Mouse (Mus musculus) kidney, adult 18-20 months (tissue): Measurements from ENCODE around the gene 2210017I01Rik.
A peak's percentile ranks its signal among the peaks of the same experiment; 100 is the strongest.

ENCODE experiments used
- DNase-seq: peaks from one replicate; pipeline ENCODE4 v3.0.0; 2021

Gene 2210017I01Rik

GRCm38 (mm10) chr3:92607392-92607791, at the start of gene 2210017I01Rik:
Gene 2210017I01Rik, minus strand, starts transcription at chr3:92607492.
- DNase-seq: no peak

GRCm38 (mm10) chr3:92656826-92657225, 49.5 kb upstream of the 2210017I01Rik start, which contains the start of gene Lce1b:
Gene Lce1b, minus strand, starts transcription at chr3:92656926.
- no peak for DNase-seq

GRCm38 (mm10) chr3:92648207-92648606, 40.9 kb upstream of the 2210017I01Rik start, which contains the start of gene Lce1a1:
Gene Lce1a1, minus strand, starts transcription at chr3:92648307.
- no peak for DNase-seq

- no peak for DNase-seq
Measured at GRCm38 (mm10) chr3:92639854-92640253, 32.6 kb upstream of the 2210017I01Rik start.

GRCm38 (mm10) chr3:92638653-92638991, 31.3 kb upstream of the 2210017I01Rik start:
- no peak for DNase-seq

- DNase-seq: peak; percentile 17
Measured at GRCm38 (mm10) chr3:92637745-92638652, 30.7 kb upstream of the 2210017I01Rik start.

GRCm38 (mm10) chr3:92621560-92621959, 14.3 kb upstream of the 2210017I01Rik start, which contains the start of gene Lce6a:
Gene Lce6a, minus strand, starts transcription at chr3:92621660.
- DNase-seq: no peak

- DNase-seq: no peak
Measured at GRCm38 (mm10) chr3:92609804-92610203, 2.5 kb upstream of the 2210017I01Rik start.

- no peak for DNase-seq
Measured at GRCm38 (mm10) chr3:92602169-92602568, 5.1 kb downstream of the 2210017I01Rik start.

- DNase-seq: no peak
Measured at GRCm38 (mm10) chr3:92600456-92600855, 6.8 kb downstream of the 2210017I01Rik start.

GRCm38 (mm10) chr3:92599973-92600372, 7.3 kb downstream of the 2210017I01Rik start:
- no peak for DNase-seq

- no peak for DNase-seq
Measured at GRCm38 (mm10) chr3:92598429-92598828, 8.9 kb downstream of the 2210017I01Rik start.

GRCm38 (mm10) chr3:92588858-92589257, 18.4 kb downstream of the 2210017I01Rik start, which contains the start of gene Smcp:
Gene Smcp, minus strand, starts transcription at chr3:92588997.
- no peak for DNase-seq

GRCm38 (mm10) chr3:92587190-92587589, 20.1 kb downstream of the 2210017I01Rik start:
- DNase-seq: no peak

GRCm38 (mm10) chr3:92585055-92585454, 22.2 kb downstream of the 2210017I01Rik start:
- no peak for DNase-seq

- DNase-seq: no peak
Measured at GRCm38 (mm10) chr3:92583164-92583826, 24.0 kb downstream of the 2210017I01Rik start.

GRCm38 (mm10) chr3:92579508-92579907, 27.8 kb downstream of the 2210017I01Rik start:
- DNase-seq: no peak

- no peak for DNase-seq
Measured at GRCm38 (mm10) chr3:92578652-92579413, 28.5 kb downstream of the 2210017I01Rik start.

- no peak for DNase-seq
Measured at GRCm38 (mm10) chr3:92573449-92574041, 33.7 kb downstream of the 2210017I01Rik start, which contains the start of gene Ivl. Gene Ivl, minus strand, starts transcription at chr3:92573735.

GRCm38 (mm10) chr3:92572514-92573155, 34.7 kb downstream of the 2210017I01Rik start:
- DNase-seq: no peak

- no peak for DNase-seq
Measured at GRCm38 (mm10) chr3:92568752-92569151, 38.5 kb downstream of the 2210017I01Rik start.

- no peak for DNase-seq
Measured at GRCm38 (mm10) chr3:92565418-92565817, 41.9 kb downstream of the 2210017I01Rik start.
